Mouse (Mus musculus): Measurements from ENCODE around the gene Kif11. TPM values are rescaled to one million over a fixed set of nuclear protein-coding genes. Genes with fewer than 3 reads are reported as not detected.

Kif11 gene
- polyA plus RNA-seq (2017; shearing (Covaris generic)) = 8.0 TPM

DNA sequence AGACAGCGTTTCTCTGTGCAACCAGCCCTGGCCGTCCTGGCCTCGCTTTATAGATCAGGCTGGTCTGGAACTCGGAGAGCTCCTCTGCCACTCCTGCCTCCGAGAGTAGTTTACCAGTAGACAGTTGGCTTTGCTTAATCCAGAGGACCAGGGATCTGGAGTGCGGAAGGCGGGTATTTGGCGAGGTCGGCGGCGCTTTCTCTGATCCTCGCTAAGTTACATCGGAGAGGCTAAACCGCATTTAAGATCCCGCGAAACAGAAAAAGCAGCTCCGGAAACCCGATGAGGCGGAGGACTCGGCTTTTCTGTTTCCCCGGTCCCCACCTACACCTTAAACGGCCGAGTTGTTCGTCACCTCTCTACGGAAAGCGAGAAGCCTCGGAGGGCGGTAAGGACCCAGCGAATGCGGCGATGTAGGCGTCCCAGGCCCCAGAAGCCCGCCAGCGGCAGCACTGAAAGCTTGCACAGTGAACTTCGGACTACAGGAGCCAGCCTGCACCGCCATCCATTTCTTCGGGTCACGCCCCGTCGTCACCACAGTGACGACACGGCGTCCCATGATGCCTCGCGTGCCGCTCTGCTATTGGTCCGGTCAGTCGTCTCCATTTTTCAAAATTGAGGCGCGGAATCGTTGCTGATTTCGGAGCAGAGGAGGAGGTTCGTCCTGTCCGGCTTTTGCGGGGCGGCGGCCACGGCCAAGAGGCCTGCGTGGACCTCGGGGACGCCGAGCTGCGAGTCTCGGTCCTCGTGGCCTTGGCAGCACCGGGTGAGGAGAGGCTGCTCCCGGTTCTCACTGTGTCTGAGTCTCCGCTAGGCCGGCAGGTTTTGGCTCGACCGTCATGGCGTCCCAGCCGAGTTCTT is at the start of gene Kif11:
Gene Kif11, plus strand, starts transcription at position 649 of the 861 bp plus-strand sequence.

DNA sequence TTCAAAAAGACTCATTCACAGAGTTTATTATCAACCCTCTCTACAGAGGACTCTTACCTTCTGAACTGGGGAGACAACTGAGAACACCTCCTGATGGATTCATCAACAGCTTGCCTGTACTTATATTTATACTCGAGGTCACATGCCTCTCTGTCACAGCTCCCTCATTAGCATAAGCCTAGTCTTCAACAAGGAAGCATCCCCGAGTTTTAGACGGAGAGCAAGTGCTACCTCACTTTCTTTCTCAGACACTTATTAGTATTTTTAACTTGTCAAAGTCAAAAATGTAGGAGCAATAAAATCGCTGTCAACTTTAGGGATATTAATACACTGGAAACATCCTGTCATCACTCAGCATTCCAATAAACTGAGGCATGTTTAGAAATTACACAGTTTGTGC is 38.5 kb upstream of the Kif11 start, which contains the start of gene Ide:
Gene Ide, minus strand, starts transcription at position 101 of the 400 bp plus-strand sequence.

DNA sequence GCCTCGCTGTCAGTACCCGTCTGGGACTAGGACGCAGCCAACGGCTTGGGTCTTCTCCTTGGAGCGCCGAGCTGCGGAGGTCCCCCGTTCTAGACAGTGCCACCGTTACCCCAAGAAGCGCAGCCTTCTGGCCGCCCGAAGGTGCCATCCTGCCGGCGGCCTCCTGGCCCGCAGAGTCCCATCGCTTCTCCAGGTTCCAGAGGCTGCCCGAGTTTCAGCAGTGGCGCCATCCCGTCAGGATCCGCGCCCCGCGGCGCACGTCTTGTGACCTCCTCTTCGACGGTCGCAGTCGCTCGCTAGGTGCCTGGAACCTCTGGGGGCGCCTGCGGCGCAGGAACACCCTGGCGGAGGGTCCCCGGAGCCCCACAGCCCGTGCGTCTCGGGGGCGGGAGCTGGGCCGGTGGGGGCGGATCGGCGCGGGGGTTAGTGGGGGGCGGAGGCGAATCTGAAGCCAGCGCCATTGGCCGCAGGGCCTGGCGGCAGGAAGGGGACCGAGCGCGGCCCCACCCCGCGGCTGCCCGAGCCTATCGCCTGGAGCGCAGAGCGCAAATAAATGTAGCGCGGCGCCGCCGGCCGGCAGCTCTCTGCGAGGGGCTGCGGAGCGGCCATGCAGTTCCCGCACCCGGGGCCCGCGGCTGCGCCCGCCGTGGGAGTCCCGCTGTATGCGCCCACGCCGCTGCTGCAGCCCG is 58.2 kb downstream of the Kif11 start, which contains the start of gene Hhex:
Gene Hhex, plus strand, starts transcription at position 548 of the 689 bp plus-strand sequence.

Other genes with a start within 250 kb of the Kif11 start
- 16.9 TPM for gene March5, start 168.9 kb upstream of the Kif11 start, polyA plus RNA-seq (2017; shearing (Covaris generic))
- gene Cpeb3, start 167.8 kb upstream of the Kif11 start, polyA plus RNA-seq (2017; shearing (Covaris generic)) = not detected
- gene Ide, start 38.6 kb upstream of the Kif11 start, polyA plus RNA-seq (2017; shearing (Covaris generic)) = 82.0 TPM
- gene Hhex, start 58.4 kb downstream of the Kif11 start, polyA plus RNA-seq (2017; shearing (Covaris generic)) = 0.55 TPM
- gene Exoc6, start 174.0 kb downstream of the Kif11 start, polyA plus RNA-seq (2017; shearing (Covaris generic)) = 50.6 TPM

Data from inflammation-experienced regulatory T-cells, adult 16 weeks (primary cell).